Mouse (Mus musculus) heart, embryonic 13.5 days (tissue): Measurements from ENCODE around the gene Glod4. TPM values are rescaled to one million over a fixed set of nuclear protein-coding genes. Genes with fewer than 3 reads are reported as not detected.

Experiments used
- ATAC-seq: fragments of 200-750 bp; cut with Nextera tagmentation; 2 replicates; pipeline ENCODE4 v1.8.0; 2017; ENCODE audit warnings: moderate TSS enrichment; ENCODE audit not compliant: insufficient number of reproducible peaks, low FRiP score, low TSS enrichment; ENCODE audit errors: extremely low read depth
- H3K27ac ChIP-seq: fragments of 300-500 bp; sonication (generic); replicated peaks from 2 replicates; pipeline ENCODE4 v1.5.1; 2015; ENCODE audit warnings: moderate library complexity, mild to moderate bottlenecking, inconsistent platforms
- H3K27me3 ChIP-seq: fragments of 300-500 bp; sonication (generic); replicated peaks from 2 replicates; pipeline ENCODE4 v1.6.1; 2015; ENCODE audit warnings: mild to moderate bottlenecking, inconsistent platforms
- H3K36me3 ChIP-seq: fragments of 300-500 bp; sonication (generic); 2 replicates; pipeline ENCODE4 v1.6.1; 2015; ENCODE audit warnings: mild to moderate bottlenecking, inconsistent platforms
- H3K4me1 ChIP-seq: fragments of 300-500 bp; sonication (generic); 2 replicates; pipeline ENCODE4 v1.6.1; 2015; ENCODE audit warnings: inconsistent platforms
- H3K4me2 ChIP-seq: fragments of 300-500 bp; sonication (generic); 2 replicates; pipeline ENCODE4 v1.6.1; 2015; ENCODE audit warnings: inconsistent platforms, mild to moderate bottlenecking, moderate library complexity
- H3K4me3 ChIP-seq: fragments of 300-500 bp; sonication (generic); 2 replicates; pipeline ENCODE4 v1.5.1; 2015; ENCODE audit warnings: moderate library complexity, mild to moderate bottlenecking, inconsistent platforms
- H3K9ac ChIP-seq: fragments of 300-500 bp; sonication (generic); 2 replicates; pipeline ENCODE4 v1.6.1; 2015; ENCODE audit warnings: inconsistent platforms, mild to moderate bottlenecking, moderate library complexity
- H3K9me3 ChIP-seq: fragments of 300-500 bp; sonication (generic); 2 replicates; pipeline ENCODE4 v1.6.1; 2016; ENCODE audit warnings: inconsistent platforms
- WGBS: fragments of 180-500 bp; shearing (Covaris S2); methylation state at CpG from one replicate; pipeline ENCODE4 v1.1.7; 2015; ENCODE audit warnings: mixed read lengths; 5-methylcytosine and 5-hydroxymethylcytosine counted together
- polyA plus RNA-seq: library from polyadenylated mRNA; unstranded; fragments of >200 nt; fragmentation: Nextera tagmentation; extraction: Ambion mirVana; gene quantifications from 2 replicates; pipeline ENCODE4 v1.2.1, GENCODE M21; 2015

Glod4 gene
- polyA plus RNA-seq, 1 experiment from 2014 or later, result 114 TPM

DNA sequence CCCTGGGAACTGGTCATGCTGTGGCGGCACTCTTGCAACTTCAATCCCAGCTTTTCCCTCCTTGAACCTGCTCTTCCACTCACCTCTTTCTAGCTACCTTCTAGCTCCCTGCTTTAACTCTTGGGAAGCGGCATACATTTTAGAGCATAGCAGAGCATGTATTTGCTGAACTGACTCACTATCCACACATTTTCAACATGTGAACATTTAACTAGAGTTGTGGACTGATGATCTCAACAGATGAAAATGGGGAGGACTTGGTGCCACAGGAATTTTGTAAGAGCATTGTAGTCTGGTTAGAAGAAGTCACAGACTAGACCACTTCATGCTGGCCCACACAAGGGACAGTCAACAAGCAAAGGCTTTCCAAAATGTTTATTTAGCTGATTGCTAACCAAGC, 85.2 kb downstream of the Glod4 start:
- Histone ChIP-seq H3K9me3 (no peaks in the 10 kb centered on the region), H3K36me3 (peaks cover 65% of the 10 kb centered on the region), H3K4me1 (peaks cover 5% of the 10 kb centered on the region), H3K4me2 (no peak overlapping the region), H3K27me3 (no peaks in the 10 kb centered on the region), H3K4me3 (no peak overlapping the region), H3K27ac (no peak overlapping the region), H3K9ac (no peak overlapping the region)
- WGBS, result 95% methylated on average over 2 of the region's 2 CpGs
- ATAC-seq, result no peak

DNA sequence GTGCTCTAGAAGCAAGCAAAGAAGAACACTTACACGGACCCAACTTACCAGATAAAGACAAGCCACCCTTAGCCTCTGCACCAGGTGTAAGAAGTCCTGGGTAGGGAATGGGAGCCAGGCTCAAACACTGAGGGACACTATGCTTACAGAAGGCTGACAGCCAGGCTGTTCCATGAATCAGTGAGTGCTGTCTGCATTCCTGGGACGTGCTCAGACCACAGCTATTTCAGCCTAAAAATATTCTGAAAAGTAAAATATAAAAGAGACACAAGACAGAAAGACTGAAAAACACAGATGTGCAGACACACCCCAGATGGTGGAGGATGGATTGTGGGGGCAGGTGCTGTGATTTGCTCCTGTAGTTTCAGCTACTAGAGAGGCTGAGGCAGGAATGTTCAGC, 88.7 kb downstream of the Glod4 start:
- 67% methylated on average over 2 of the region's 2 CpGs for WGBS
- no peaks in the 10 kb centered on the region for H3K9me3 ChIP-seq
- ATAC-seq, result no peak
- H3K4me1 ChIP-seq, result no peaks in the 10 kb centered on the region; the same call in none of the 2 replicates
- no peak overlapping the region for H3K27ac ChIP-seq
- no peak overlapping the region for H3K4me2 ChIP-seq
- H3K4me3 ChIP-seq, result no peak overlapping the region
- no peak overlapping the region for H3K9ac ChIP-seq
- H3K27me3 ChIP-seq, result no peaks in the 10 kb centered on the region
- H3K36me3 ChIP-seq, result peaks cover 50% of the 10 kb centered on the region

DNA sequence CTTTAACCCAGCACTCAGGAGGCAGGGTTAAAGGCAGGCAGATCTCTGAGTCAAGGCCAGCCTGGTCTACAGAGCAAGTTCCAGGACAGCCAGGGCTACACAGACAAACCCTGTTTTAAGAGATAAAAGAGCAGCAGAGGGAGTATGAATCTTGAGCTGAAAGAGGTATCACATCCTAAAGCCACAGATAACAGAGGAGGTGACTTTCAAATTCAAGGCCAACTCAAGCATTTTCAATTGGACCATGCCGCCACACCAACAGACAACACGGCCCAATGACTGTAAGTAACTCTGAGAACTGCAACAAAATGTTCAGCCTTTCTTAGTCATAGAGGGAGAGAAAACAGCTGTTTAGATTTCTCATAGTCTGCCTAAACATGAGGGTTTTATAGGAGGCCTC, 89.3 kb downstream of the Glod4 start:
- H3K27ac ChIP-seq, result no peak overlapping the region
- WGBS, result 86% methylated on average over 2 of the region's 2 CpGs
- H3K9me3 ChIP-seq, result no peaks in the 10 kb centered on the region
- no peak for ATAC-seq
- H3K27me3 ChIP-seq, result no peaks in the 10 kb centered on the region
- no peak overlapping the region for H3K4me2 ChIP-seq
- H3K4me1 ChIP-seq, result peaks cover 3% of the 10 kb centered on the region
- no peak overlapping the region for H3K9ac ChIP-seq
- H3K4me3 ChIP-seq, result no peak overlapping the region
- peaks cover 45% of the 10 kb centered on the region for H3K36me3 ChIP-seq

DNA sequence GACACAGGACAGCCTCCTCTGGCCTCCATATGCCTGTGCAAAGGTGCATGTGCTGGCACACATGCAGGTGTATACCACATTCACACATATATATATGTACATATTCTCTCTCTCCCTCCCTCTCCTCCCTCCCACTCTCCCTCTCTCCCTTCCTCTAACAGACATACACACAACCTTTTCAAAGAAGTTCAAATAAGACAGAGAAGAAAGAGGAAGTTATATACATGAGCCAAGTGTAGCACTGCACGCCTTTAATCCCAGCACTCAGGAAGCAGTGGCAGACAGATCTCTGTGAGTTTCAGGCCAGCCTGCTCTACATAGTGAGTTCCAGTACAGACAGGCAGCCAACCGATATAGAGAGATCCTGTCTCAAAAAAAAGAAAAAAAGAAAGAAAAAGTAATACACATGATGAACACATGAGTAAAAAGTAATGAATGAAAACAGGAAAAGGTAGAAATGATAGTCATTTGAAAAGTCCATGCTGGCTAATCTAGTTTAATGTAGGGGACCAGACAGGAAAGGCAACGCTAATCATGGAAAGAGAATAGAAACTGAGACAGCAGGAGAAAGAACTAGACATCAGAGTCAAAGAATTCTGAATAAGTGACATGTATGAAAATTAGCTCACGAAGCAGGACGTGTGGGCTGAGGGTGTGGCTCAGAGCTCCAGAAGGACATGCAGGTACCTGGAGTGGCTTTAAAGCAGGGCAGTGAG, 90.1 kb downstream of the Glod4 start:
- H3K9me3 ChIP-seq, result no peaks in the 10 kb centered on the region
- H3K4me2 ChIP-seq, result no peak overlapping the region
- H3K36me3 ChIP-seq, result peaks cover 43% of the 10 kb centered on the region
- no peak overlapping the region for H3K27ac ChIP-seq
- ATAC-seq, result no peak
- H3K9ac ChIP-seq, result no peak overlapping the region
- no peaks in the 10 kb centered on the region for H3K27me3 ChIP-seq
- no peak overlapping the region for H3K4me3 ChIP-seq
- H3K4me1 ChIP-seq, result peaks cover 11% of the 10 kb centered on the region
- 90% methylated on average over 5 of the region's 5 CpGs for WGBS

DNA sequence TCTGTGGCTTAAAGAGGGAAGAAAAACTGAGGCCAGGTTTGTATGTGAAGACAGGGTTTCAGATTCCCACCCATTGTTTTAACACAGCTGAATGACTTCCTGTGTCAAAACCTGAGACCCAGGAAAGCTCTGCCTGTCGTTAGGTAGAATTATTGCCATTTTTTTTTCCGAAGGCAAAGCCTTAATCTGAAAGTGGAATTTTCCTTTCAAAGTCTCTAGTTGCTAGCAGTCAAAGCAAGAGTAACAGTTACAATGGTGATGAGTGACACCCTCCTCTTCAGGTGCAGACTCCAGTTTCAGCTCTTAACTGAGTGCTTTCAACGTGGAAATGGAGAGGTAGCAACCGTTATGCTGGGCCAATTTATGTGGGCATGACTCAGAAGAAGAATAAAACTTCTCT, 92.5 kb downstream of the Glod4 start:
- H3K36me3 ChIP-seq, result peaks cover 33% of the 10 kb centered on the region
- peaks cover 31% of the 10 kb centered on the region for H3K4me1 ChIP-seq
- no peak overlapping the region for H3K27ac ChIP-seq
- no peak overlapping the region for H3K4me3 ChIP-seq
- H3K9me3 ChIP-seq, result no peaks in the 10 kb centered on the region
- no peak overlapping the region for H3K4me2 ChIP-seq
- no peak for ATAC-seq
- H3K9ac ChIP-seq, result no peak overlapping the region
- 50% methylated on average over 4 of the region's 4 CpGs for WGBS
- H3K27me3 ChIP-seq, result no peaks in the 10 kb centered on the region

DNA sequence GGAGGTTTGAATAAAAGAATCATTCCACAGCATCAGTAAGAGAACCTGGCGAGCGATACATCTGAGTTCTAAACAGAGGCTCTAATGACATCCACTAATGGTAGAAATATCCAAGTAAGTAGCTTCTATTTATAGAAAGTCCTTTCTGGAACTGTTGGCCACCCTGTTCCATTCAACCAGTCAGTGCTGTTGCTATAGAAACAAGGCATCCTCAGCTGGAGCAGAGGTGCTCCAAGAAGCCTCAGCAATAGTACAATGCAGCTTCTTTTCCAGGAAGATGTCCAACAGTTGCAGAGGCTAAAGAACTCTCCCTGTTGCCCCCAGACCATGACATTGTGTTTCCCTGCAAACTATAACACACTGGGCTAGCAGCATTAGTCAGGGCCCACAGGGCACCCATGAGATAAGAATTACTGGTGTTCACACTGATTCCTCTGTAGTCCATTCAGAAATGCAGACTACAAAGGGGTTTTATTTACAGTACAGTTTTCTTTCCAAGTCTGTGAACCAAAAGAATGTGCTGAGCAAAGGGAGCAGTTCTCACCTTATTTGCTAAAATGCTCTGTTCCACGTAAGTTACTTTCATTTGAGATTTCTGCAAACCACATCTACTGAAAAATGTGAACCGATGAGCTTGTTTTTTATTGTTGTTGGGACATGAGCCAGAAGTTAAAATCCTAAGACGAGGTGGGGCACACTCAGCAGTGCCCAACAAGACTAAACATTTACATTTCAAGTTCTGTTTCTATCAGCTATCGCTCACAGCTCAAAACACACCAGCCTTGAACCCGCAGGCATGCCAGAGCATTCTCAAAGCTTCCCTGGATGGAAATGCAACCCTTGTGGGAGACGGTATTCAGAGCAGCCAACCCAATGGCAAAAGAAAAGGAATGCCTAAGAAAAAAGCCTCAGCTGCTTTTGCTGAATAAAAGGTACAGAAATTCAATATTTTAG, 95.2 kb downstream of the Glod4 start:
- Histone ChIP-seq H3K9me3 (no peaks in the 10 kb centered on the region), H3K4me2 (no peak overlapping the region; the same call in 1 of the 2 replicates), H3K36me3 (peaks cover 8% of the 10 kb centered on the region), H3K27me3 (no peaks in the 10 kb centered on the region), H3K4me3 (no peak overlapping the region), H3K27ac (peak overlapping the region; percentile 51), H3K4me1 (peaks cover 38% of the 10 kb centered on the region), H3K9ac (0 out of 2 replicates have a peak overlapping the region, but pooled peaks have one; percentile 1)
- ATAC-seq, result no peak
- 61% methylated on average over 8 of the region's 8 CpGs for WGBS

DNA sequence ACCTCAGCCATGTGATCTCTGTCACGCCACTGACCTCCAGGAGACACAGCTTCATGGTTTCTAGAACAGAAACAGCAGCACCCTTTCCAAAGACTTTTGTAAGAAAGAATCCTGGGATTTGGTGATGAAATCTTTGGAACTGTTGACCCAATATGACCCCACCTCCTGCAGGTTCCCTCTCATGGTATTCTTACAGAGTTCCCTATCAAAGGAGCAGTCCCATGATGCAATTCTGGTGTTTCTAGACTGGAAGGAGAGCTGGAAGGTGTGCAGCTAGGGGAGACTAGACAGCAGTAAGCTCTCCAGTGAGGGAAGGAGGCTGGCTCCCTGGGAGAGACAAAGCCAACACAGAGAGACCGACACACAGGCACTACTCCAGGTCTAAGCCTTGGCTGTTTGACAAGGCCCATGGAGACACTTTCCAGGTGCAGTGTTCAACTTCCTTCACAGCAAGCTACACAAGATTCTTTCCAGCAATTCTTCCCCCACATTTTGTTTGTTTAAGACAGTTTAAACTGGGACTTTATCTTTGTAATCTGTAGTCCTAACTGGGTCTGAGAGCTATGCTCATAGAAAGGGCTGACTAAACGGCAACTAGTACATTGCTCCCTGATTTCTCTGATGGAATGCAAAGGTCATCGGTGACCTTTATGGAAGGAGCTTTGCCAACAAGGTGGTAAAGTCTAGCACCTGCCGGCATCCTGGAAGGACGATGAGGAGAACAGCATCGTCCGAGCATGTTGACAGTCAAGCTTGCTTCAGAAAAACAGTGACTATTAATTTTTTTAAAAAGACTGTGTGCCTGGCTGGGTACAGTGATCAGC, 97.1 kb downstream of the Glod4 start:
- Histone ChIP-seq H3K4me1 (peaks cover 38% of the 10 kb centered on the region), H3K4me3 (no peak overlapping the region), H3K27me3 (no peaks in the 10 kb centered on the region), H3K36me3 (0 out of 2 replicates have a peak, but pooled peaks cover 2% of the 10 kb centered on the region), H3K4me2 (no peak overlapping the region), H3K9me3 (no peaks in the 10 kb centered on the region), H3K9ac (no peak overlapping the region), H3K27ac (no peak overlapping the region)
- 73% methylated on average over 8 of the region's 8 CpGs for WGBS
- ATAC-seq, result no peak

DNA sequence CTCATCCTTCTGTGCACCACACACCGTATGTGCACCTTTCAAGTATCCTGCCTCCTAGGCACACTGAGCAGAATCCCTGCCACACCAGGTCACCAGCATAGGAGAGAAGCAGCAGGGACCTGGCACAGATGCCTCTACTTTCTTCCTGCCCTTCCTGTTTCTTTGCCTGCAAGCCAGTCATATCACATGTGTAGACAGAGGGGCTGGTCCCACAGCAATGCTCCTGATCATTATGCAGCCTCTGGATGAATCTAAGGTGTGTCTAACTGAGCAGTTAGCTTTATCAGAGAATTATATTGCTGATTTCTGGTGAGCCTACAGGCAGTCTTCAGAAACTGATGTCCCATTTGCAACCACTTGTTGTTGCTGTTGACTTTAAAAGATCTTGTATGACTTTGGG, 98.4 kb downstream of the Glod4 start:
- H3K9me3 ChIP-seq, result no peaks in the 10 kb centered on the region
- ATAC-seq, result no peak
- no peak overlapping the region for H3K4me3 ChIP-seq
- H3K4me2 ChIP-seq, result no peak overlapping the region
- H3K9ac ChIP-seq, result no peak overlapping the region
- H3K27ac ChIP-seq, result no peak overlapping the region
- no peaks in the 10 kb centered on the region for H3K27me3 ChIP-seq
- H3K4me1 ChIP-seq, result peaks cover 38% of the 10 kb centered on the region
- H3K36me3 ChIP-seq, result 0 out of 2 replicates have a peak, but pooled peaks cover 5% of the 10 kb centered on the region
- WGBS, result 92% methylated on average over 1 of the region's 1 CpGs

DNA sequence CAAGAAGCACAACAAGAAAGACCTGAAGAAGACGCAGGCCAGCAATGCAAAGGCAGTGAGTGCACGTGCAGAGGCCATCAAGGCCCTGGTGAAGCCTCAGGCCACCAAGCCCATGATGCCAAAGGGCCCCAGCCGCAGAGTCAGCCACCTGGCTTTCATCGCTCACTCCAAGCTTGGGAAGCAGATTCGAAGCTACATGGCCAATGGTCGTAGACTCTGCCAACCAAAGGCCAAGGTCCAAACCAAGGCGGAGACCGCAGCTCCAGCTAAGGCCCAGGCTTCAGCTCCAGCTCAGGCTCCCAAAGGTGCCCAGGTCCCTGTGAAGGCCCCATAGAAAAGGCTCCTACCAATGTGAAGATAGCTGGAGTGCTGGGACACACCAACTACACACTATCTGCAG, 99.1 kb downstream of the Glod4 start:
- Histone ChIP-seq H3K4me1 (peaks cover 37% of the 10 kb centered on the region), H3K36me3 (0 out of 2 replicates have a peak, but pooled peaks cover 5% of the 10 kb centered on the region), H3K9me3 (no peaks in the 10 kb centered on the region), H3K27me3 (no peaks in the 10 kb centered on the region), H3K4me2 (no peak overlapping the region), H3K27ac (no peak overlapping the region), H3K4me3 (no peak overlapping the region), H3K9ac (no peak overlapping the region)
- 84% methylated on average over 8 of the region's 8 CpGs for WGBS
- no peak for ATAC-seq

DNA sequence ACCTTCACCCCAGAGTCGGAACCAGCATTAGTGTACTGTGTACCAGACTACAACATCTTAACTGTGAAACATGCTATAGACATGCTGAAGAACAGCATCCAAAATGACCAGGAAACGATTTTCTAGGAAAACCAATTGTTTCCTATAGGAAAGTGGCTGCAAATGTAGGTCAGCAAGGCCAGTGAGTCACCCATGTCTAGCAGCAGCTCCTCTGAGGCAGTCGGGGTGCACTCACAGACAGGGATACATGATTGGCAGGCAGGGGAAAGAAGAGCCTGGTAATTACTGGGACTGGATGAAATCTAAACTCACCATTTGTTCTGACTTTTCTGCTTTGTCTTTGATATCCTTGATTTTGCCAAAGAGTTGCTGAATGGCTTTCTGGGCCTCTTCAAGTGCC, 105.5 kb downstream of the Glod4 start:
- Histone ChIP-seq H3K4me2 (no peak overlapping the region), H3K4me1 (no peaks in the 10 kb centered on the region), H3K9me3 (no peaks in the 10 kb centered on the region), H3K4me3 (no peak overlapping the region), H3K27me3 (no peaks in the 10 kb centered on the region), H3K27ac (no peak overlapping the region), H3K9ac (no peak overlapping the region), H3K36me3 (peaks cover 54% of the 10 kb centered on the region)
- WGBS, result 74% methylated on average over 3 of the region's 3 CpGs
- ATAC-seq, result no peak
